Mouse (Mus musculus): ENCODE results near the gene Zfp13.

Zfp13 gene

GRCm38 (mm10) chr17:23550856-23551255 is 48.4 kb downstream of the Zfp13 start:
- no peak for DNase-seq (ENCODE audit: low read depth in 1 of 2, low spot score in 2 of 2)

- peak; percentile 71 to 91 for DNase-seq (ENCODE audit: low read depth in 1 of 2, low spot score in 2 of 2)
These were observed 49.0 kb downstream of the Zfp13 start for GRCm38 (mm10) chr17:23550188-23550791.

GRCm38 (mm10) chr17:23549441-23549840 is 49.8 kb downstream of the Zfp13 start:
- no peak for DNase-seq (ENCODE audit: low read depth in 1 of 2, low spot score in 2 of 2)

GRCm38 (mm10) chr17:23548615-23549014 is 50.7 kb downstream of the Zfp13 start:
- DNase-seq (ENCODE audit: low read depth in 1 of 2, low spot score in 2 of 2): peak in 1 of 2 experiments; percentile 64

- no peak for DNase-seq (ENCODE audit: low read depth in 1 of 2, low spot score in 2 of 2)
These were observed 51.4 kb downstream of the Zfp13 start for GRCm38 (mm10) chr17:23547681-23548443.

GRCm38 (mm10) chr17:23546702-23547505 is 52.4 kb downstream of the Zfp13 start:
- DNase-seq (ENCODE audit: low read depth in 1 of 2, low spot score in 2 of 2): peak; percentile 56 to 75

- peak; percentile 56 to 74 for DNase-seq (ENCODE audit: low read depth in 1 of 2, low spot score in 2 of 2)
These were observed 53.0 kb downstream of the Zfp13 start for GRCm38 (mm10) chr17:23546333-23546701.

- DNase-seq (ENCODE audit: low read depth in 1 of 2, low spot score in 2 of 2): no peak
These were observed 53.4 kb downstream of the Zfp13 start for GRCm38 (mm10) chr17:23545841-23546240.

- no peak for DNase-seq (ENCODE audit: low read depth in 1 of 2, low spot score in 2 of 2)
These were observed 54.5 kb downstream of the Zfp13 start for GRCm38 (mm10) chr17:23544766-23545165.

GRCm38 (mm10) chr17:23543983-23544382 is 55.3 kb downstream of the Zfp13 start:
- DNase-seq (ENCODE audit: low read depth in 1 of 2, low spot score in 2 of 2): no peak

- DNase-seq (ENCODE audit: low read depth in 1 of 2, low spot score in 2 of 2): no peak
These were observed 56.0 kb downstream of the Zfp13 start for GRCm38 (mm10) chr17:23543325-23543724.

GRCm38 (mm10) chr17:23542835-23543234 is 56.5 kb downstream of the Zfp13 start:
- no peak for DNase-seq (ENCODE audit: low read depth in 1 of 2, low spot score in 2 of 2)

- DNase-seq (ENCODE audit: low read depth in 1 of 2, low spot score in 2 of 2): no peak
These were observed 57.1 kb downstream of the Zfp13 start for GRCm38 (mm10) chr17:23542004-23542720.

- no peak for DNase-seq (ENCODE audit: low read depth in 1 of 2, low spot score in 2 of 2)
These were observed 58.4 kb downstream of the Zfp13 start for GRCm38 (mm10) chr17:23540605-23541475.

- no peak for DNase-seq (ENCODE audit: low read depth in 1 of 2, low spot score in 2 of 2)
These were observed 59.2 kb downstream of the Zfp13 start for GRCm38 (mm10) chr17:23540106-23540505.

- no peak for DNase-seq (ENCODE audit: low read depth in 1 of 2, low spot score in 2 of 2)
These were observed 59.7 kb downstream of the Zfp13 start for GRCm38 (mm10) chr17:23539608-23540007.

- DNase-seq (ENCODE audit: low read depth in 1 of 2, low spot score in 2 of 2): no peak
These were observed 60.8 kb downstream of the Zfp13 start for GRCm38 (mm10) chr17:23538299-23539015.

GRCm38 (mm10) chr17:23537554-23538255 is 61.6 kb downstream of the Zfp13 start:
- DNase-seq (ENCODE audit: low read depth in 1 of 2, low spot score in 2 of 2): no peak
